Mouse (Mus musculus) CH12.LX (cell line): ENCODE measurements around the gene Exoc3.

Source experiments
- CTCF ChIP-seq, 2 experiments: IDR thresholded peaks in 1 of 2; conservative IDR thresholded peaks in 1 of 2; 2 replicates each; pipeline ENCODE4 v1.5.1; 2011 to 2012; ENCODE audit warnings: low read depth in 2 of 2, low read length in 2 of 2, improper control_type of control experiment in 1 of 2, inconsistent platforms in 1 of 2, mild to moderate bottlenecking in 1 of 2, moderate library complexity in 1 of 2
- JUND ChIP-seq: conservative IDR thresholded peaks from 2 replicates; pipeline ENCODE4 v1.6.1; 2011; ENCODE audit warnings: low read depth, low read length, improper control_type of control experiment
- KAT2A ChIP-seq: IDR thresholded peaks from 2 replicates; pipeline ENCODE4 v1.6.1; 2012; ENCODE audit warnings: low read length, improper control_type of control experiment, inconsistent platforms; ENCODE audit not compliant: insufficient replicate concordance
- MAFK ChIP-seq: IDR thresholded peaks from 2 replicates; pipeline ENCODE4 v1.6.1; 2011; ENCODE audit warnings: low read length, improper control_type of control experiment; ENCODE audit not compliant: insufficient replicate concordance
- MAX ChIP-seq: IDR thresholded peaks from 2 replicates; pipeline ENCODE4 v1.6.1; 2011; ENCODE audit warnings: low read length, improper control_type of control experiment
- POLR2A ChIP-seq: IDR thresholded peaks from 2 replicates; pipeline ENCODE4 v1.6.1; 2011; ENCODE audit warnings: low read depth, mild to moderate bottlenecking, improper control_type of control experiment, low read length
- POLR2AphosphoS2 ChIP-seq: IDR thresholded peaks from 2 replicates; pipeline ENCODE4 v1.6.1; 2011; ENCODE audit warnings: low read depth, low read length, improper control_type of control experiment
- RAD21 ChIP-seq: IDR thresholded peaks from 2 replicates; pipeline ENCODE4 v1.6.1; 2011; ENCODE audit warnings: low read depth, mild to moderate bottlenecking, low read length, improper control_type of control experiment, moderate library complexity
- RCOR1 ChIP-seq: conservative IDR thresholded peaks from 2 replicates; pipeline ENCODE4 v1.6.1; 2012; ENCODE audit warnings: low read depth, mild to moderate bottlenecking, inconsistent platforms, low read length, improper control_type of control experiment
- UBTF ChIP-seq: IDR thresholded peaks from 2 replicates; pipeline ENCODE4 v1.6.1; 2012; ENCODE audit warnings: low read depth, mild to moderate bottlenecking, inconsistent platforms, low read length, improper control_type of control experiment, moderate library complexity
- USF2 ChIP-seq: conservative IDR thresholded peaks from 2 replicates; pipeline ENCODE4 v1.6.1; 2011; ENCODE audit warnings: low read depth, low read length, improper control_type of control experiment
- ZMIZ1 ChIP-seq: IDR thresholded peaks from 2 replicates; pipeline ENCODE4 v1.6.1; 2012; ENCODE audit warnings: low read depth, mild to moderate bottlenecking, inconsistent platforms, low read length, improper control_type of control experiment
- ZNF384 ChIP-seq: IDR thresholded peaks from 2 replicates; pipeline ENCODE4 v1.6.1; 2012; ENCODE audit warnings: low read depth, low read length, improper control_type of control experiment, inconsistent platforms

DNA sequence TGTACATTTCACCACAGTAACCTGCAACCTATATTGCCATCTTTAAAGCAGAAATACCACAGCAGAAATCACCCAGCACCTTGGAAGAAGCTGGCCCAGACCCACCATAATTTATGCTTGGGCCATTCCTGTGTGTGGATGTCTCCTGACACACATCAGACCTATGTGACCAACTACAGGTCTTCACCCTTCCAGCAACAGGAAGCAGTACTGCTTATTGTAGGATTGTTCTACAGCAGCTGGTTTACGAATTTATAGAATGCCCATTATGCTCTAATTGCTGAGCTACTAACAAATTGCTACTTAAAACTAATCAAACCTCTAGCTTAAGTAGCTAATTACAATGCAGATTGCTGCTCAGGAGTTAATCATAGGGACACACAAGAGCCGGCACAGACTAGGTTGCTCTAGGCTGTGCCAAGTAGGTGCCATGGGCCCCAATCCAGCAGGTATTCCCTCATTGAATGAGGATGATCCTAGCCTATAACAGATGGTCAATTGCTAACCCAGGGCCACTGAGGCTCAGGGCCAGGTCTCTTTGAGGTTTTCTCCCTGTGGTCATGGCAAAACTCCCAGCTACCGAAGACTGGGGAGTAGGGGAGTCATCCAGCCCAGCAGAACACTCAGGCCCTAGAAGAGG lies 62.4 kb downstream of the Exoc3 start:
- TF ChIP-seq JUND (no peak), POLR2A (no peak), ZNF384 (no peak), CTCF (conservative IDR thresholded peaks at IDR 0.05 in 1 of 2, IDR thresholded peaks at IDR 0.05 in 1 of 2; ENCODE audit: low read depth in 2 of 2, low read length in 2 of 2) (no peak), RCOR1 (no peak), RAD21 (no peak), ZMIZ1 (no peak), UBTF (no peak), KAT2A (no peak), POLR2AphosphoS2 (no peak), MAX (no peak), MAFK (no peak), USF2 (no peak)
